Mouse (Mus musculus) testis, adult 2 months (tissue): ENCODE measurements around the gene Phf7.

ENCODE experiments used
- CTCF ChIP-seq: fragments of 200-500 bp; IDR thresholded peaks from 2 replicates; pipeline ENCODE4 v1.5.1; 2012; ENCODE audit warnings: low read depth, mild to moderate bottlenecking, inconsistent platforms, low read length, moderate library complexity; ENCODE audit not compliant: control insufficient read depth, insufficient read depth, insufficient replicate concordance
- POLR2A ChIP-seq: fragments of 200-500 bp; IDR thresholded peaks from 2 replicates; pipeline ENCODE4 v1.6.1; 2012; ENCODE audit warnings: low read depth, mild to moderate bottlenecking, inconsistent platforms, low read length, moderate library complexity; ENCODE audit not compliant: control insufficient read depth

- no peak for TF ChIP-seq POLR2A
- TF ChIP-seq CTCF: no peak
These were observed 43.9 kb downstream of the Phf7 start for GRCm38 (mm10) chr14:31207070-31207830.
